12 mouse cellular contexts compared by ENCODE assay signal in genomic region chr16:16542956-16543441, GRCm38 (mm10). TPM values are rescaled to one million over a fixed set of nuclear protein-coding genes. Genes with fewer than 3 reads are reported as not detected.
DNase-seq lines count a peak whose midpoint lies in the region; ATAC-seq and TF ChIP-seq lines count a peak whose summit lies in the region.
"Had no signal": no experiment of that assay in that cellular context is flagged by ENCODE, and none has a peak within 500 bp of the region (broad histone marks: within the 10 kb centered on the region; RNA-seq: fewer than 3 reads in every experiment).

No protein-coding gene starts in this region.

- H3K79me2 ChIP-seq in macrophage (ENCODE audit: inconsistent target) = peaks cover 100% of the 10 kb centered on the region

- no peaks in the 10 kb centered on the region for H3K4me1 ChIP-seq in forebrain, postnatal 0 days (ENCODE audit: insufficient read depth)
- H3K4me1 ChIP-seq in forebrain, embryonic 14.5 days (ENCODE audit: control insufficient read depth, insufficient read depth, low read length) = no peaks in the 10 kb centered on the region
- H3K4me1 ChIP-seq in lung, embryonic 14.5 days (ENCODE audit: insufficient read depth) = no peaks in the 10 kb centered on the region
- H3K4me1 ChIP-seq: embryonic facial prominence, embryonic 12.5 days; lung, embryonic 15.5 days had no signal

- no peak overlapping the region for H3K27ac ChIP-seq in forebrain, postnatal 0 days (ENCODE audit: low read depth, low read length)
- no peak overlapping the region for H3K27ac ChIP-seq in forebrain, embryonic 14.5 days (ENCODE audit: low read depth, low read length)
- H3K27ac ChIP-seq in lung, embryonic 14.5 days (ENCODE audit: low read depth) = no peak overlapping the region
- peak overlapping the region; percentile 35 for H3K27ac ChIP-seq in macrophage
- H3K27ac ChIP-seq: embryonic facial prominence, embryonic 12.5 days; lung, embryonic 15.5 days had no signal

- TF ChIP-seq CTCF in forebrain, postnatal 0 days (IDR thresholded peaks at IDR 0.05; ENCODE audit: low read depth) = no peak
- TF ChIP-seq CTCF in lung, embryonic 14.5 days (IDR thresholded peaks at IDR 0.05; ENCODE audit: low read depth) = no peak

- H3K9ac ChIP-seq in forebrain, postnatal 0 days = no peak overlapping the region
- H3K9ac ChIP-seq in forebrain, embryonic 14.5 days (ENCODE audit: low read length) = no peak overlapping the region
- H3K9ac ChIP-seq in lung, embryonic 14.5 days = no peak overlapping the region
- H3K9ac ChIP-seq: embryonic facial prominence, embryonic 12.5 days; lung, embryonic 15.5 days had no signal

- no peak overlapping the region for H3K4me3 ChIP-seq in forebrain, postnatal 0 days (ENCODE audit: low read depth, low read length)
- H3K4me3 ChIP-seq in forebrain, embryonic 14.5 days (ENCODE audit: low read depth, low read length) = no peak overlapping the region
- H3K4me3 ChIP-seq in lung, embryonic 14.5 days (ENCODE audit: low read depth, low read length) = no peak overlapping the region
- H3K4me3 ChIP-seq in macrophage (ENCODE audit: inconsistent target) = no peak overlapping the region
- H3K4me3 ChIP-seq: embryonic facial prominence, embryonic 12.5 days; lung, embryonic 15.5 days had no signal

- 0 out of 2 replicates have a peak, but pooled peaks have one; percentile 32 for ATAC-seq in forebrain, postnatal 0 days
- no peak for ATAC-seq in forebrain, embryonic 14.5 days
- ATAC-seq in lung, embryonic 14.5 days (ENCODE audit: insufficient read depth) = peak; percentile 17; the same call in 1 of the 2 replicates
- ATAC-seq in erythroid progenitor cell, adult 5-6 weeks (replicated peaks; ENCODE audit: low FRiP score, poor library complexity, severe bottlenecking) = no peak

- DNase-seq in forebrain, postnatal 0 days = no peak
- DNase-seq in forebrain, embryonic 14.5 days (ENCODE audit: low spot score) = no peak
- no peak for DNase-seq in lung, embryonic 14.5 days
- no peak for DNase-seq in lung, postnatal 14 days
- DNase-seq in heart, adult 9 months (ENCODE audit: low spot score in 2 of 2) = peak; percentile 54 to 55
- no peak for DNase-seq in ovary, adult 18-20 months (ENCODE audit: low spot score)
- DNase-seq: kidney, postnatal 10 days; thymus, postnatal 4 days had no signal

- H3K27me3 ChIP-seq in forebrain, postnatal 0 days (ENCODE audit: insufficient read depth, low read length) = no peaks in the 10 kb centered on the region
- H3K27me3 ChIP-seq in forebrain, embryonic 14.5 days (replicated peaks; ENCODE audit: control insufficient read depth, insufficient read depth, low read length) = no peaks in the 10 kb centered on the region
- H3K27me3 ChIP-seq in lung, embryonic 14.5 days (ENCODE audit: insufficient read depth, low read length) = no peaks in the 10 kb centered on the region
- H3K27me3 ChIP-seq: embryonic facial prominence, embryonic 12.5 days; lung, embryonic 15.5 days had no signal

- H3K9me3 ChIP-seq in forebrain, postnatal 0 days (ENCODE audit: low read length) = no peaks in the 10 kb centered on the region
- no peaks in the 10 kb centered on the region for H3K9me3 ChIP-seq in forebrain, embryonic 14.5 days (replicated peaks; ENCODE audit: control insufficient read depth, low read length)
- H3K9me3 ChIP-seq in lung, embryonic 14.5 days (ENCODE audit: low read depth, low read length) = no peaks in the 10 kb centered on the region
- H3K9me3 ChIP-seq: embryonic facial prominence, embryonic 12.5 days; lung, embryonic 15.5 days had no signal

- WGBS in forebrain, postnatal 0 days = 65% methylated on average over 3 of the region's 3 CpGs
- WGBS in forebrain, embryonic 14.5 days = 72% methylated on average over 3 of the region's 3 CpGs
- 51% methylated on average over 3 of the region's 3 CpGs for WGBS in lung, embryonic 14.5 days
- 65% methylated on average over 3 of the region's 3 CpGs for WGBS in macrophage (ENCODE audit: missing documents)

- no peak overlapping the region for H3K4me2 ChIP-seq in forebrain, postnatal 0 days (ENCODE audit: low read depth)
- no peak overlapping the region for H3K4me2 ChIP-seq in forebrain, embryonic 14.5 days (ENCODE audit: low read length)
- no peak overlapping the region for H3K4me2 ChIP-seq in lung, embryonic 14.5 days
- H3K4me2 ChIP-seq: embryonic facial prominence, embryonic 12.5 days; lung, embryonic 15.5 days had no signal

- H3K36me3 ChIP-seq in forebrain, postnatal 0 days (ENCODE audit: insufficient read depth) = 0 out of 2 replicates have a peak, but pooled peaks cover 2% of the 10 kb centered on the region
- H3K36me3 ChIP-seq in forebrain, embryonic 14.5 days (ENCODE audit: control insufficient read depth, insufficient read depth, low read length) = 0 out of 2 replicates have a peak, but pooled peaks cover 3% of the 10 kb centered on the region
- H3K36me3 ChIP-seq in lung, embryonic 14.5 days (ENCODE audit: insufficient read depth) = no peaks in the 10 kb centered on the region
- 0 out of 2 replicates have a peak, but pooled peaks cover 4% of the 10 kb centered on the region for H3K36me3 ChIP-seq in macrophage (ENCODE audit: inconsistent target)
- H3K36me3 ChIP-seq: embryonic facial prominence, embryonic 12.5 days; lung, embryonic 15.5 days had no signal

RNA-seq across cellular contexts. Expression of gene Fgd4, which starts 57.4 kb away (rescaled TPM):
- total RNA-seq in forebrain, postnatal 0 days (2014; rRNA removed) = 46.7 and 50.2 TPM in 2 replicates
- polyA plus RNA-seq in forebrain, postnatal 0 days (2015; fragmentation: Nextera tagmentation; extraction: Ambion mirVana) = 6.0 and 10.7 TPM in 2 replicates
- polyA plus RNA-seq in forebrain, embryonic 14.5 days (2014; fragmentation: Nextera tagmentation; extraction: Ambion mirVana) = 23.6 and 30.1 TPM in 2 replicates
- 6.0 and 6.8 TPM in 2 replicates for polyA plus RNA-seq in lung, embryonic 14.5 days (2014; fragmentation: Nextera tagmentation; extraction: Ambion mirVana)
- 100 to 1,000 TPM in 24 of 26 experiments, 10 to 100 TPM in 2; 39.3 to 674 (median 405) TPM for total RNA-seq in macrophage (2018; cell fraction: chromatin; rRNA removed)
- 100 to 1,000 TPM in 4 of 26 experiments, 10 to 100 TPM in 22; 41.9 to 112 (median 87.0) TPM for total RNA-seq in macrophage (2018; cell fraction: cytosol; rRNA removed)
- 100 to 1,000 TPM in 24 of 26 experiments, 10 to 100 TPM in 2; 65.7 to 534 (median 251) TPM for total RNA-seq in macrophage (2018; cell fraction: nucleus; rRNA removed)
- 41.3 to 60.1 TPM (median 48.0 TPM) in 3 replicates for polyA plus RNA-seq in macrophage (2018)
- total RNA-seq in erythroid progenitor cell, adult 5-6 weeks (2015; ENCODE audit: low replicate concordance) = 7.9 and 10.1 TPM in 2 replicates
- 7.6 and 16.0 TPM in 2 replicates for total RNA-seq in erythroid progenitor cell, adult 5-6 weeks (2017; ENCODE audit: low replicate concordance)

Comparison
In these comparisons a context has a peak if more than half of its experiments do, and no peak if none do; other contexts are left out.
1. ATAC-seq: peak in forebrain, postnatal 0 days (single experiment) and lung, embryonic 14.5 days (single experiment); none in forebrain, embryonic 14.5 days (single experiment) and erythroid progenitor cell, adult 5-6 weeks (single experiment).
2. DNase-seq: peak in heart, adult 9 months (2 of 2); none in forebrain, postnatal 0 days (single experiment), forebrain, embryonic 14.5 days (single experiment), lung, embryonic 14.5 days (single experiment), lung, postnatal 14 days (single experiment) and ovary, adult 18-20 months (single experiment).